9 mouse cellular contexts compared by ENCODE assay signal in the genomic region with DNA sequence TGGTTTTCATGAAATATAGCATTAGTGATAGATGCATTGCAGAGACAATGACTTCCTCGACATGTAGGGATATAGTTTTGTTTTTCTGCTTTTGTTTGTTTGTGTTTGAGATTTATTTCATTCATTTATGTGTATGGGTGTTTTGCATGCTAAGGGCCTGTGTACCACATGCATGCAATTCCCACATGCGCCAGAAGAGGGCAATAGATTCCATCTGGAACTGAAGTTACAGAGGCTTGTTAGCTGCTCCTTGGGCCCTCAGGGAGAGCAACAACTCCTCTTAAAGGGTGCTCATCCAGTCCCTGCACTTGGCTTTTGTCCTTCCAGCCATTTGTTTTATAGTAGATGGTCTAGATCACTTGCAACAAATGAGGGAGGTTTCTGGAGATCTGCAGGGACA.
DNase-seq lines count a peak whose midpoint lies in the region; ATAC-seq and TF ChIP-seq lines count a peak whose summit lies in the region.
"Had no signal": no experiment of that assay in that cellular context is flagged by ENCODE, and none has a peak within 500 bp of the region (broad histone marks: within the 10 kb centered on the region; RNA-seq: fewer than 3 reads in every experiment).

No protein-coding gene starts in this region.

- H3K9ac ChIP-seq in neural tube, embryonic 15.5 days (replicated peaks): no peak overlapping the region
- no peak overlapping the region for H3K9ac ChIP-seq in lung, postnatal 0 days (replicated peaks; ENCODE audit: low read depth)
- H3K9ac ChIP-seq: hindbrain, embryonic 15.5 days had no signal

- no peaks in the 10 kb centered on the region for H3K9me3 ChIP-seq in neural tube, embryonic 15.5 days (replicated peaks)
- no peaks in the 10 kb centered on the region for H3K9me3 ChIP-seq in lung, postnatal 0 days (ENCODE audit: low read length)
- H3K9me3 ChIP-seq: hindbrain, embryonic 15.5 days had no signal

- no peaks in the 10 kb centered on the region for H3K27me3 ChIP-seq in neural tube, embryonic 15.5 days (replicated peaks)
- no peaks in the 10 kb centered on the region for H3K27me3 ChIP-seq in lung, postnatal 0 days (replicated peaks; ENCODE audit: insufficient read depth, low read length)
- H3K27me3 ChIP-seq: hindbrain, embryonic 15.5 days had no signal

- H3K4me2 ChIP-seq in neural tube, embryonic 15.5 days: no peak overlapping the region
- H3K4me2 ChIP-seq in lung, postnatal 0 days (replicated peaks; ENCODE audit: low read depth, low read length): no peak overlapping the region
- H3K4me2 ChIP-seq: hindbrain, embryonic 15.5 days had no signal

- no peak overlapping the region for H3K4me3 ChIP-seq in neural tube, embryonic 15.5 days (replicated peaks)
- no peak overlapping the region for H3K4me3 ChIP-seq in lung, postnatal 0 days (ENCODE audit: low read depth, low read length)
- H3K4me3 ChIP-seq: hindbrain, embryonic 15.5 days had no signal

- no peak overlapping the region for H3K27ac ChIP-seq in neural tube, embryonic 15.5 days (replicated peaks)
- no peak overlapping the region for H3K27ac ChIP-seq in lung, postnatal 0 days (ENCODE audit: low read length)
- H3K27ac ChIP-seq: hindbrain, embryonic 15.5 days had no signal

- no peaks in the 10 kb centered on the region for H3K36me3 ChIP-seq in neural tube, embryonic 15.5 days
- no peaks in the 10 kb centered on the region for H3K36me3 ChIP-seq in lung, postnatal 0 days (ENCODE audit: insufficient read depth, low read length)
- H3K36me3 ChIP-seq: hindbrain, embryonic 15.5 days had no signal

- peak; percentile 83 for DNase-seq in neural tube, embryonic 10.5 days (ENCODE audit: extremely low spot score, low spot score)
- DNase-seq in adrenal gland, postnatal 36 days: peak; percentile 75 to 76
- DNase-seq in kidney, postnatal 4 days: peak; percentile 85
- peak; percentile 72 for DNase-seq in lung, postnatal 0 days (ENCODE audit: low spot score)
- peak; percentile 80 for DNase-seq in right cerebral cortex, postnatal 4 days

- TF ChIP-seq CTCF in lung, postnatal 0 days (IDR thresholded peaks at IDR 0.05): peak; percentile 90

- no peaks in the 10 kb centered on the region for H3K4me1 ChIP-seq in neural tube, embryonic 15.5 days
- no peaks in the 10 kb centered on the region for H3K4me1 ChIP-seq in lung, postnatal 0 days (ENCODE audit: insufficient read depth, low read depth, low read length)
- H3K4me1 ChIP-seq: hindbrain, embryonic 15.5 days had no signal

- WGBS in neural tube, embryonic 15.5 days: 8% methylated on average over 2 of the region's 2 CpGs
- 3% methylated on average over 2 of the region's 2 CpGs for WGBS in lung, postnatal 0 days

- no peak for TF ChIP-seq EP300 in lung, postnatal 0 days (IDR thresholded peaks at IDR 0.05)

- no peak for ATAC-seq in neural tube, embryonic 15.5 days (ENCODE audit: low FRiP score)
- peak; percentile 71; the same call in 1 of the 2 replicates for ATAC-seq in erythroid progenitor cell, adult 5-6 weeks (replicated peaks; ENCODE audit: low FRiP score, poor library complexity, severe bottlenecking)
- ATAC-seq in lung, postnatal 0 days: no peak
- ATAC-seq in inflammation-experienced regulatory T-cells, adult 6 months: no peak
